22 mouse cellular contexts compared by ENCODE assay signal in the genomic region with DNA sequence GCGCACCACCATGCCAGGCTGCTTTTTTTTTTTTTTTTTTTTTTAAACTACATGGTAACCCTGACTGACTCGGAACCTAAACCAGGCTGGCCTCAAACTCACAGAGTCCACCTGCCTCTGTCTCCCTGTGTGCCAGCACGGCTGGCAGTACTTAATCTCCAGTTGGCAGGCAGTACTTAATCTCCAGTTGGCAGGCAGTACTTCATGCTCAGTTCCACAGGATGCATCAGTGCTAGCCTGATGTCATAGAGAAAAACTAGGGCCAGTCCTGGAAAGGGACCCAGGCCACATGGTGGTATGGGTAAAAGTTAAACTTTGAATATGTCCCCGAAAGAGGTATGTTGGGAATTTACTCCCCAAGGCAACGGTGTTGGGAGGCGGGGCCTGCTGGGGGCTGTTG. TPM values are rescaled to one million over a fixed set of nuclear protein-coding genes. Genes with fewer than 3 reads are reported as not detected.
DNase-seq lines count a peak whose midpoint lies in the region; ATAC-seq and TF ChIP-seq lines count a peak whose summit lies in the region.
"Had no signal": no experiment of that assay in that cellular context is flagged by ENCODE, and none has a peak within 500 bp of the region (broad histone marks: within the 10 kb centered on the region; RNA-seq: fewer than 3 reads in every experiment).

No protein-coding gene starts in this region.

- H3K9ac ChIP-seq in heart, embryonic 13.5 days = 0 out of 2 replicates have a peak overlapping the region, but pooled peaks have one; percentile 24
- no peak overlapping the region for H3K9ac ChIP-seq in MEL (ENCODE audit: control insufficient read depth, low read depth, low read length, poor library complexity, severe bottlenecking)
- no peak overlapping the region for H3K9ac ChIP-seq in midbrain, embryonic 15.5 days
- H3K9ac ChIP-seq: forebrain, postnatal 0 days; liver, embryonic 15.5 days; lung, embryonic 15.5 days; neural tube, embryonic 15.5 days had no signal

- H3K9me3 ChIP-seq in heart, embryonic 13.5 days = no peaks in the 10 kb centered on the region
- H3K9me3 ChIP-seq in MEL (replicated peaks; ENCODE audit: insufficient read depth, low read length) = no peaks in the 10 kb centered on the region
- H3K9me3 ChIP-seq in limb, embryonic 10.5 days (replicated peaks) = no peaks in the 10 kb centered on the region
- H3K9me3 ChIP-seq in midbrain, embryonic 15.5 days = no peaks in the 10 kb centered on the region
- H3K9me3 ChIP-seq: liver, embryonic 15.5 days; lung, embryonic 15.5 days; neural tube, embryonic 15.5 days had no signal

- no peaks in the 10 kb centered on the region for H3K36me3 ChIP-seq in heart, embryonic 13.5 days
- peaks cover 0 to 8% of the 10 kb centered on the region in 2 experiments; a peak in 2 of 4 replicates for H3K36me3 ChIP-seq in MEL (ENCODE audit: control insufficient read depth in 1 of 2, insufficient read depth in 2 of 2, low read length in 2 of 2)
- H3K36me3 ChIP-seq in limb, embryonic 10.5 days = no peaks in the 10 kb centered on the region
- no peaks in the 10 kb centered on the region for H3K36me3 ChIP-seq in midbrain, embryonic 15.5 days (replicated peaks)
- H3K36me3 ChIP-seq: liver, embryonic 15.5 days; lung, embryonic 15.5 days; neural tube, embryonic 15.5 days had no signal

- TF ChIP-seq EP300 in MEL (IDR thresholded peaks at IDR 0.05; ENCODE audit: low read depth in 1 of 2, low read length in 2 of 2) = no peak

- no peak overlapping the region for H3K4me3 ChIP-seq in heart, embryonic 13.5 days
- H3K4me3 ChIP-seq in MEL (ENCODE audit: control insufficient read depth in 1 of 2, insufficient read depth in 1 of 2, low read depth in 2 of 2, low read length in 2 of 2) = no peak overlapping the region
- no peak overlapping the region for H3K4me3 ChIP-seq in limb, embryonic 10.5 days
- no peak overlapping the region for H3K4me3 ChIP-seq in midbrain, embryonic 15.5 days
- H3K4me3 ChIP-seq: liver, embryonic 15.5 days; lung, embryonic 15.5 days; neural tube, embryonic 15.5 days had no signal

- no peaks in the 10 kb centered on the region for H3K79me2 ChIP-seq in MEL (ENCODE audit: control insufficient read depth, insufficient read depth, low read length, poor library complexity)

- no peak overlapping the region for H3K27ac ChIP-seq in heart, embryonic 13.5 days (replicated peaks)
- no peak overlapping the region for H3K27ac ChIP-seq in MEL (ENCODE audit: control insufficient read depth, low read depth, low read length)
- H3K27ac ChIP-seq in limb, embryonic 10.5 days = peak overlapping the region; percentile 32; the same call in 1 of the 2 replicates
- H3K27ac ChIP-seq in midbrain, embryonic 15.5 days = no peak overlapping the region
- H3K27ac ChIP-seq: hindbrain, postnatal 0 days; liver, embryonic 15.5 days; neural tube, embryonic 15.5 days had no signal

- no peak for ATAC-seq in heart, embryonic 13.5 days (ENCODE audit: extremely low read depth, insufficient number of reproducible peaks, low FRiP score, low TSS enrichment)
- no peak for ATAC-seq in midbrain, embryonic 15.5 days (replicated peaks)
- ATAC-seq: forebrain, postnatal 0 days; hindbrain, postnatal 0 days; intestine, embryonic 16.5 days; midbrain, embryonic 16.5 days had no signal

- peaks cover 48% of the 10 kb centered on the region for H3K4me1 ChIP-seq in heart, embryonic 13.5 days
- H3K4me1 ChIP-seq in MEL (ENCODE audit: control insufficient read depth in 1 of 2, insufficient read depth in 2 of 2, low read length in 2 of 2) = peaks cover 4 to 5% of the 10 kb centered on the region in 2 experiments
- H3K4me1 ChIP-seq in limb, embryonic 10.5 days = peaks cover 49% of the 10 kb centered on the region
- H3K4me1 ChIP-seq in midbrain, embryonic 15.5 days = peaks cover 17% of the 10 kb centered on the region

- H3K4me2 ChIP-seq in heart, embryonic 13.5 days = no peak overlapping the region
- H3K4me2 ChIP-seq in midbrain, embryonic 15.5 days = no peak overlapping the region
- H3K4me2 ChIP-seq: liver, embryonic 15.5 days; lung, embryonic 15.5 days; neural tube, embryonic 15.5 days had no signal

- TF ChIP-seq POLR2A in MEL (IDR thresholded peaks at IDR 0.05; ENCODE audit: control insufficient read depth in 1 of 2, insufficient read depth in 1 of 2, low read depth in 1 of 2, low read length in 2 of 2, poor library complexity in 1 of 2) = no peak

- 0 out of 2 replicates have a peak, but pooled peaks cover 3% of the 10 kb centered on the region for H3K27me3 ChIP-seq in heart, embryonic 13.5 days (replicated peaks)
- H3K27me3 ChIP-seq in MEL (ENCODE audit: control insufficient read depth in 1 of 2, insufficient read depth in 2 of 2, low read length in 2 of 2) = no peaks in the 10 kb centered on the region
- peaks cover 16% of the 10 kb centered on the region for H3K27me3 ChIP-seq in limb, embryonic 10.5 days (ENCODE audit: low read depth, poor library complexity, severe bottlenecking)
- no peaks in the 10 kb centered on the region; the same call in 1 of the 2 replicates for H3K27me3 ChIP-seq in midbrain, embryonic 15.5 days (replicated peaks)
- H3K27me3 ChIP-seq: lung, embryonic 15.5 days had no signal

- no peak for TF ChIP-seq RAD21 in MEL (IDR thresholded peaks at IDR 0.05; ENCODE audit: low read depth, low read length)

- no peak for DNase-seq in heart, adult 8-10 months (ENCODE audit: low spot score)
- DNase-seq in 3T3-L1 (ENCODE audit: low read depth, low spot score) (peak; percentile 41), MEL (ENCODE audit: low read depth, low spot score) (no peak)
- DNase-seq in limb, embryonic 10.5 days (ENCODE audit: low spot score) = no peak
- no peak for DNase-seq in thymus, postnatal 4 days
- no peak for DNase-seq in spleen, postnatal 36 days (ENCODE audit: low spot score in 2 of 2)
- DNase-seq: cerebellum, adult 18-20 months; cerebellum, postnatal 36 days; embryo, embryonic 11 days; forebrain, postnatal 0 days; gastrocnemius, postnatal 36 days; heart, postnatal 14 days; kidney, postnatal 25 days; lung, postnatal 36 days had no signal

- no peak for TF ChIP-seq CTCF in MEL (IDR thresholded peaks at IDR 0.05 in 2 of 3, conservative IDR thresholded peaks at IDR 0.05 in 1 of 3; ENCODE audit: control insufficient read depth in 1 of 3, insufficient read depth in 1 of 3, low read depth in 2 of 3, low read length in 3 of 3, poor library complexity in 1 of 3, severe bottlenecking in 1 of 3)

- 70% methylated on average over 6 of the region's 6 CpGs for WGBS in heart, embryonic 13.5 days
- 65% methylated on average over 6 of the region's 6 CpGs for WGBS in limb, embryonic 10.5 days
- 84% methylated on average over 6 of the region's 6 CpGs for whole genome bisulfite sequencing in midbrain, embryonic 15.5 days

TF ChIP-seq in MEL, 35 proteins besides CTCF, POLR2A, EP300 and RAD21 (continues in another document):
- TF ChIP-seq ZC3H11A (IDR thresholded peaks at IDR 0.05; ENCODE audit: low read depth, low read length) = no peak
- TF ChIP-seq ELF1 (IDR thresholded peaks at IDR 0.05; ENCODE audit: low read depth, low read length) = no peak
- TF ChIP-seq KAT2A (conservative IDR thresholded peaks at IDR 0.05; ENCODE audit: low read depth, low read length) = no peak

RNA-seq across cellular contexts. Expression of a gene that starts 3.5 kb away (rescaled TPM):
- polyA plus RNA-seq in heart, embryonic 13.5 days (2015; fragmentation: Nextera tagmentation; extraction: Ambion mirVana) = 8.9 and 9.3 TPM in 2 replicates
- total RNA-seq in heart, adult 8-10 months (2022) = 1 to 10 TPM; 6.0 to 9.7 (median 8.9) TPM
- total RNA-seq in MEL (2012; rRNA removed) = 0.75 and 1.1 TPM in 2 replicates
- 1 to 10 TPM in 1 of 2 experiments, not detected in 1; 1.7 TPM for polyA plus RNA-seq in MEL (2012; ENCODE audit: insufficient read depth in 1 of 2, insufficient read length in 2 of 2, low read depth in 1 of 2, low replicate concordance in 2 of 2, missing spikeins in 1 of 2)
- polyA plus RNA-seq in limb, embryonic 10.5 days (2016; fragmentation: Nextera tagmentation; extraction: Ambion mirVana) = 1.3 and 1.7 TPM in 2 replicates
- 16.3 and 16.7 TPM in 2 replicates for polyA plus RNA-seq in midbrain, embryonic 15.5 days (2015; fragmentation: Nextera tagmentation; extraction: Ambion mirVana)

RNA-seq across cellular contexts. Expression of a gene that starts 15.3 kb away (rescaled TPM):
- polyA plus RNA-seq in heart, embryonic 13.5 days (2015; fragmentation: Nextera tagmentation; extraction: Ambion mirVana) = 98.1 and 104 TPM in 2 replicates
- total RNA-seq in heart, adult 8-10 months (2022) = 10 to 100 TPM; 71.9 to 95.2 (median 81.1) TPM
- 45.7 and 58.6 TPM in 2 replicates for total RNA-seq in MEL (2012; rRNA removed)
- polyA plus RNA-seq in MEL (2012; ENCODE audit: insufficient read depth in 1 of 2, insufficient read length in 2 of 2, low read depth in 1 of 2, low replicate concordance in 2 of 2, missing spikeins in 1 of 2) = 100 to 1,000 TPM; 133 to 166 TPM
- 223 and 240 TPM in 2 replicates for polyA plus RNA-seq in limb, embryonic 10.5 days (2016; fragmentation: Nextera tagmentation; extraction: Ambion mirVana)
- polyA plus RNA-seq in midbrain, embryonic 15.5 days (2015; fragmentation: Nextera tagmentation; extraction: Ambion mirVana) = 122 and 130 TPM in 2 replicates

RNA-seq across cellular contexts. Expression of a gene that starts 34.2 kb away (rescaled TPM):
- polyA plus RNA-seq in heart, embryonic 13.5 days (2015; fragmentation: Nextera tagmentation; extraction: Ambion mirVana) = 1.9 and 2.0 TPM in 2 replicates
- under 1 TPM; 0.23 to 0.50 (median 0.34) TPM for total RNA-seq in heart, adult 8-10 months (2022)
- total RNA-seq in MEL (2012; rRNA removed) = 1.9 and 2.1 TPM in 2 replicates
- 1 to 10 TPM in 1 of 2 experiments, not detected in 1; 2.2 TPM for polyA plus RNA-seq in MEL (2012; ENCODE audit: insufficient read depth in 1 of 2, insufficient read length in 2 of 2, low read depth in 1 of 2, low replicate concordance in 2 of 2, missing spikeins in 1 of 2)
- 5.2 and 5.9 TPM in 2 replicates for polyA plus RNA-seq in limb, embryonic 10.5 days (2016; fragmentation: Nextera tagmentation; extraction: Ambion mirVana)
- polyA plus RNA-seq in midbrain, embryonic 15.5 days (2015; fragmentation: Nextera tagmentation; extraction: Ambion mirVana) = 13.8 and 16.4 TPM in 2 replicates

RNA-seq across cellular contexts. Expression of a gene that starts 35.9 kb away (rescaled TPM):
- 47.2 and 49.5 TPM in 2 replicates for polyA plus RNA-seq in heart, embryonic 13.5 days (2015; fragmentation: Nextera tagmentation; extraction: Ambion mirVana)
- 10 to 100 TPM in 2 of 4 experiments, 1 to 10 TPM in 2; 7.8 to 13.5 (median 9.3) TPM for total RNA-seq in heart, adult 8-10 months (2022)
- total RNA-seq in MEL (2012; rRNA removed) = 75.3 and 77.3 TPM in 2 replicates
- 100 to 1,000 TPM in 1 of 2 experiments, 10 to 100 TPM in 1; 99.4 to 126 TPM for polyA plus RNA-seq in MEL (2012; ENCODE audit: insufficient read depth in 1 of 2, insufficient read length in 2 of 2, low read depth in 1 of 2, low replicate concordance in 2 of 2, missing spikeins in 1 of 2)
- polyA plus RNA-seq in limb, embryonic 10.5 days (2016; fragmentation: Nextera tagmentation; extraction: Ambion mirVana) = 125 and 130 TPM in 2 replicates
- polyA plus RNA-seq in midbrain, embryonic 15.5 days (2015; fragmentation: Nextera tagmentation; extraction: Ambion mirVana) = 25.3 and 25.4 TPM in 2 replicates

RNA-seq across cellular contexts. Expression of a gene that starts 50.5 kb away (rescaled TPM):
- 3.7 and 4.2 TPM in 2 replicates for polyA plus RNA-seq in heart, embryonic 13.5 days (2015; fragmentation: Nextera tagmentation; extraction: Ambion mirVana)
- total RNA-seq in heart, adult 8-10 months (2022) = 1 to 10 TPM; 2.4 to 3.8 (median 2.8) TPM
- total RNA-seq in MEL (2012; rRNA removed) = 20.7 and 23.5 TPM in 2 replicates
- 10 to 100 TPM in 1 of 2 experiments, not detected in 1; 30.7 TPM for polyA plus RNA-seq in MEL (2012; ENCODE audit: insufficient read depth in 1 of 2, insufficient read length in 2 of 2, low read depth in 1 of 2, low replicate concordance in 2 of 2, missing spikeins in 1 of 2)
- polyA plus RNA-seq in limb, embryonic 10.5 days (2016; fragmentation: Nextera tagmentation; extraction: Ambion mirVana) = 1.8 TPM in 2 replicates
- 2.0 and 2.9 TPM in 2 replicates for polyA plus RNA-seq in midbrain, embryonic 15.5 days (2015; fragmentation: Nextera tagmentation; extraction: Ambion mirVana)
